Mouse (Mus musculus): ENCODE measurements around the gene Gm49380.

Gene Gm49380

DNA sequence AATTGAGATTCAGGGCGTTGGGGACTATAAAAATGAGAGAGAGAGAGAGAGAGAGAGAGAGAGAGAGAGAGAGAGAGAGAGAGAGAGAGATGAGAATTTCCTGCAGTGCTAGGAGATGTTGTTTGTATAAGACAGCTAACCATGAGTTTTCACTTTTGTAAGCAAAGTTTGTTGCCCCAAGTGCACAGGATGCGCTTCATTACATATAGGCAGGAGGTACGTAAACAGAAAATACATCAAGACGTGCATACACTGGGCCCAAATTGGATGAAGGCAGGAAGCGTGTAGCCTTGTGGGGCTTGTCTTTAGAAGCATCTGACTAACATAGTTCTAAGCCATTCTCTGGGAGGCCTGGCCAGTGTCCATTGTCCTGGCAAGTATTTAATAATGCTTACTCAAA, 95.5 kb downstream of the Gm49380 start:
- no peak for DNase-seq (ENCODE audit: low spot score in 2 of 2)

All from right cerebral cortex, adult 2 months (tissue).